Mouse (Mus musculus) heart, postnatal 0 days (tissue): ENCODE measurements at regions not wholly inside any gene's neighbourhood (a gene's known extent, or its start where the extent isn't known, plus 50 kb on each side); places are given as distances from the start of the nearest gene placed in this dataset.

ENCODE experiments used
- ATAC-seq: fragments of 200-750 bp; cut with Nextera tagmentation; 2 replicates; pipeline ENCODE4 v1.8.0; 2017; ENCODE audit warnings: low read depth, moderate number of reproducible peaks, moderate library complexity; ENCODE audit not compliant: insufficient read depth
- DNase-seq: peaks from one replicate; pipeline ENCODE4 v3.0.0-alpha.2; 2016; ENCODE audit warnings: low spot score
- H3K27ac ChIP-seq: fragments of 300-500 bp; sonication (generic); 2 replicates; pipeline ENCODE4 v1.5.1; 2014; ENCODE audit warnings: low read depth, mild to moderate bottlenecking
- H3K27me3 ChIP-seq: fragments of 300-500 bp; sonication (generic); 2 replicates; pipeline ENCODE4 v1.6.1; 2014; ENCODE audit warnings: low read length, mixed read lengths; ENCODE audit not compliant: control insufficient read depth, insufficient read depth
- H3K36me3 ChIP-seq: fragments of 300-500 bp; sonication (generic); replicated peaks from 2 replicates; pipeline ENCODE4 v1.6.1; 2014; ENCODE audit warnings: low read length, mixed read lengths; ENCODE audit not compliant: control insufficient read depth, insufficient read depth
- H3K4me1 ChIP-seq: fragments of 300-500 bp; sonication (generic); 2 replicates; pipeline ENCODE4 v1.6.1; 2014; ENCODE audit warnings: antibody characterized with exemption; ENCODE audit not compliant: control insufficient read depth, insufficient read depth
- H3K4me2 ChIP-seq: fragments of 300-500 bp; sonication (generic); 2 replicates; pipeline ENCODE4 v1.6.1; 2014; ENCODE audit warnings: low read depth, mild to moderate bottlenecking, low read length, moderate library complexity
- H3K4me3 ChIP-seq: fragments of 300-500 bp; sonication (generic); 2 replicates; pipeline ENCODE4 v1.5.1; 2014; ENCODE audit warnings: low read depth, low read length
- H3K9ac ChIP-seq: fragments of 300-500 bp; sonication (generic); replicated peaks from 2 replicates; pipeline ENCODE4 v1.6.1; 2014; ENCODE audit warnings: low read depth, low read length, mixed read lengths
- H3K9me3 ChIP-seq: fragments of 300-500 bp; sonication (generic); replicated peaks from 2 replicates; pipeline ENCODE4 v1.6.1; 2016; ENCODE audit warnings: low read length; ENCODE audit not compliant: control insufficient read depth
- CTCF ChIP-seq: IDR thresholded peaks from 2 replicates; pipeline ENCODE4 v1.5.1; 2016; ENCODE audit warnings: antibody characterized with exemption, control low read depth, low read depth
- EP300 ChIP-seq: IDR thresholded peaks from 2 replicates; pipeline ENCODE4 v1.6.1; 2016; ENCODE audit warnings: antibody characterized with exemption, low read depth
- WGBS: fragments of 180-500 bp; shearing (Covaris S2); extraction: QIAGEN DNeasy Blood & Tissue Kit; methylation state at CpG from one replicate; pipeline ENCODE4 v1.1.7; 2014; 5-methylcytosine and 5-hydroxymethylcytosine counted together

DNA sequence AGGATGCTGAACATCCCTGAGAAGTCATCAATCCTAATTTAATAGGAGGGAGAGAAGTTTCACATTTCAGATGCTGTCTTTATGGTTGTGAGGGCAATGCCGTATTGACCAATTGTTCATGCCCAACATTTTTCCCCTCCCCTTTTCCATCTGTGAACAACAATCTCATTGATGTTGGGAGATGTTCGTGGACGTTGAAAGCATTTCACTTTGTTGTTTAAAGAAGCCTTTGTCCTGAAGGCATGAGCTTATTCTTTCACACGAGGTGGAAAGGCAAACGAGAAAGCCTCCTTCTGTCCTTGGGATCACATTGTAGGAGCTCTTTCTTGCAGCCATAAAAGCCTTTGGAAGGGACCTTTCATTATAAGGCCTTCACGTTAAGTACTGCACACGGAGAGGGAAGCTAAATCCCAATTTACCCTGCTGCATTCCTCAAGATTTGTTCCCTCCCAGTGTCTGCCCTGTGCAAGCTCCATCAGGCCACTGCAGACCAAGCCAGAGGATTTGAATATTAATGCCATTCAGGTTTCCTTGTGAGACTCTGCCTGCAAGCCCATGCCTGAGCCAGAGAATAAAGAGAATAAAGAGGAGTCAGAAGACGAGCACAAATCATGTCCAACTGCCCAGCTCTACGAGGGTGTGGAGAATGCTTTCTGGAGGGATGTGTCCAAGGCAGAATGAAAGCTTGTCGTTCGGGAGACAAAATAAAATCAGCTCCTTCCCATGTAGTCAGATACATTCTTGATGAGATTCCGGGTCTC lies 195.4 kb downstream of the Tmem38b start:
- no peak for DNase-seq
- H3K4me2 ChIP-seq: no peak overlapping the region
- 58% methylated on average over 12 of the region's 12 CpGs for WGBS
- H3K36me3 ChIP-seq: no peaks in the 10 kb centered on the region
- H3K27ac ChIP-seq: no peak overlapping the region
- no peaks in the 10 kb centered on the region for H3K27me3 ChIP-seq
- H3K9me3 ChIP-seq: no peaks in the 10 kb centered on the region
- TF ChIP-seq EP300: no peak
- no peak for TF ChIP-seq CTCF
- no peaks in the 10 kb centered on the region for H3K4me1 ChIP-seq
- H3K4me3 ChIP-seq: no peak overlapping the region
- H3K9ac ChIP-seq: no peak overlapping the region
- ATAC-seq: no peak

DNA sequence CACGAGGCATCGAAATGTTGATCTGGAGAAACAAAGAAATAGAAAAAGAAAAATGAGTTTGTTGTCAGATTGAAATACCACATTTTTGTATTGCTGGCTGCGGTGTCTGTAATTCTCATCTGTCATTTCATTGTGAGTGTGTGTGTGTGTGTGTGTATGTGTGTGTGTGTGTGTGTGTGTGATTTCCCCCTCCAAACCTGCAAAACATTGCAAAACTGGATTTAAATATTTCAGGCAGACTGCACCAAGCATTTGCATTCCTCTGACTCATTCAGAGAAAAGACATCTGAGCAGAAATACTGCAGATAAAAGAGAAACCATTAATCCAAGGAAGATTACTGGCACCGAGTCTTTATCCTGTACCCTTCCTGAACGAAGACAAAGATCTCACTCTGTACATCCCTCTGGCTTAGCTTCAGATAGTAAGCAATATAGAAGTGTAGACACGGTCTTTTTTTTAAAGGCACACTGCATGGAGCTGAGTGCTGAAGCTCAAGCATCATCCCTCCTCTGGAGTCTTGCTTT lies 196.1 kb downstream of the Tmem38b start:
- DNase-seq (no peak), ATAC-seq (no peak)
- 55% methylated on average over 6 of the region's 6 CpGs for WGBS
- Histone ChIP-seq H3K4me1 (no peaks in the 10 kb centered on the region), H3K36me3 (no peaks in the 10 kb centered on the region), H3K9me3 (no peaks in the 10 kb centered on the region), H3K4me3 (no peak overlapping the region), H3K27ac (no peak overlapping the region), H3K4me2 (no peak overlapping the region), H3K9ac (no peak overlapping the region), H3K27me3 (no peaks in the 10 kb centered on the region)
- TF ChIP-seq CTCF (no peak), EP300 (no peak)

DNA sequence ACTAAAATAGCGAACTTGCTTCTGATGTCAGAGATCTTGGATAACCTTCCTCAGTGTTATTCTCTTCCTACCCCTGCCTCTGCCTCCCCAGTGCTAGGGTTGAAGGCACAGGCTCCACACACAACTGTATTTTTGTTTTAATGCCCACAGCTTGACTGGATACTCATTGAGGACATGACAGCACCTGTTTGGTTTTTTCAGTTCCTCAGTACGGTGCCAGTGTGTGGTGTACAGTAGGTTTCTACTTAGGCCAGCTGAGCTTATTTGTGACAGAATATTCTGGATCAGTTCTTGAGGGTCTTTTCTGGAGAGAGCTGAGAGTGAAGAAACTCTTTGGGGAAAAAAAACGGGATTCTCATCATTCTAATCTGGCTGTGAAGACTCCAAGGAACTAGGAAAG lies 201.1 kb downstream of the Tmem38b start:
- Histone ChIP-seq H3K4me3 (no peak overlapping the region), H3K36me3 (no peaks in the 10 kb centered on the region), H3K9me3 (no peaks in the 10 kb centered on the region), H3K27me3 (no peaks in the 10 kb centered on the region), H3K27ac (no peak overlapping the region), H3K4me1 (no peaks in the 10 kb centered on the region), H3K4me2 (no peak overlapping the region), H3K9ac (no peak overlapping the region)
- ATAC-seq (no peak), DNase-seq (no peak)
- 79% methylated on average over 3 of the region's 3 CpGs for whole genome bisulfite sequencing
- no peak for TF ChIP-seq CTCF
- TF ChIP-seq EP300: no peak

DNA sequence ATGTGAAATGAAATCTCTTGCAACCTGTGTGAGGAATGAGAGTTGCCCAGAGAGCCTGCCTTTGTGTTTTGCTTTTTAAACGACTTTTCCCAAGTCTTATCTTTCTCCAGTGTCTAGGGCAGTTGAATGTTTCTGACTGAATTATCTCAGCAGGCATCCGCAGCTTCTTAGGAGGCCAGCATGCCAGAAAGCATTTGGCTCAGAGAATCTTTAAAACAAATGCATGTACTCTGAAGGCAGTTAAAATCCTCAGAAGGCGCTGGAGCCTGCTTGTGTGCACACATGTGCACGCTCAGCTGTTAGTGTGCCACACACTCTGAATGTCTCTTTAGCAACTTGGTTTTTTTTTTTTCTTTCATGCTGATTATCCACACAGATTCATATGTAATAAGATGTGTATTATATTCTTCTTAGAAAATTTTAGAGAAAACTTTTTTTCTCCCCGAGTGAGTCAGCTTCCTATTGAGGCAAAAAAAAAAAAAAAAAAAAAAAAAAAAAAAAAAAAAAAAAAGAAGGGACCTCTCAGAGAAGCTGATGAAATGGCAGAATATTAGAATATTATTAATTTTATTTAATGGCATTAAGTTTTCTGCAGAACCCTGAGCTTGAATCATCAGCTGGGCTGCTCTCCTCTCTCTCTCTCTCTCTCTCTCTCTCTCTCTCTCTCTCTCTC lies 201.9 kb downstream of the Tmem38b start:
- no peak for ATAC-seq
- whole genome bisulfite sequencing: 35% methylated on average over 5 of the region's 5 CpGs

DNA sequence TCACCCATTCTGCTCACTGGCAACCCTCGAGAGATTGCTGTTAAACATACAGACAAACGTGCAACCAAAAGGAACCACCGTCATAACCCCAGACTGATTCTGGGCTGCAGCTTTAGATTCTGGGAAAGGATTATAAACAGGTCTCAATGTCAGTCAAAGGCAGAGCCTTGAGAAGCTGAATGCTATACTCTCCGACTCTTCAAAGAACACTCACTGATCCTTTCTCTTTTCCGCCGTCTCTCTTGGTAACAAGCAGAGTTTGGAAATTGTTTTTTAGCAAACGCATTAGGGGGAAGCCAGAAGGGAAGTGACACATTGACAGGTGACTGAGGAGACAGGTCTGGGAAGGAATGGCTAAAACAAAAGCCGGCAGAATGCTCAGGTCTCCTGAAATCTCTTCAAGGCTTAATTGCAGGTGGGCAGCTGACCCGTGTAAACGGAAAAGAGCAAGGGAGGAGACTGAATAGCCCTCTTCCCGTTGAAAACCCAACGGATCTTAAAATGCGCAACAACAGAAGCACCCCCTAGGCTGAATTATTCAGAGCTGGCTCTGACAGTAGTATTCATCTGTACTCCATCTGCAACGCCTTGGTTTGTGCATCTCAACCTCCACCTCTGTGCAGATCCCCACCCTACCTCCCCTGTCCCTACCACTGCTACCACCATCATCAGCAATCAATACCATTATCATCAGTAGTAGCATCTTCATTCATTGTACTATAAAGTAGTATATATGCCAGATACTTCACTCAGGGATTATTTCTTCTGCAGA lies 219.6 kb downstream of the Tmem38b start:
- TF ChIP-seq CTCF (no peak), EP300 (no peak)
- Histone ChIP-seq H3K9ac (no peak overlapping the region), H3K27me3 (no peaks in the 10 kb centered on the region), H3K9me3 (no peaks in the 10 kb centered on the region), H3K4me3 (no peak overlapping the region), H3K4me2 (no peak overlapping the region), H3K4me1 (no peaks in the 10 kb centered on the region), H3K36me3 (no peaks in the 10 kb centered on the region), H3K27ac (no peak overlapping the region)
- DNase-seq: no peak
- 59% methylated on average over 14 of the region's 14 CpGs for WGBS
- ATAC-seq: no peak

More for the DNA sequence above, 201.9 kb downstream of the Tmem38b start:
- no peak for TF ChIP-seq EP300
- TF ChIP-seq CTCF: no peak
- Histone ChIP-seq H3K27ac (no peak overlapping the region), H3K27me3 (no peaks in the 10 kb centered on the region), H3K9me3 (no peaks in the 10 kb centered on the region), H3K4me1 (no peaks in the 10 kb centered on the region), H3K36me3 (no peaks in the 10 kb centered on the region), H3K4me3 (no peak overlapping the region), H3K9ac (no peak overlapping the region), H3K4me2 (no peak overlapping the region)
- DNase-seq: no peak
